Mouse (Mus musculus): Measurements from ENCODE around the gene Mtmr12.

- TF ChIP-seq POLR2A (IDR thresholded peaks at IDR 0.05; ENCODE audit: extremely low read depth, insufficient read depth, low read length): no peak
- no peak for TF ChIP-seq CTCF (IDR thresholded peaks at IDR 0.05; ENCODE audit: extremely low read depth, insufficient read depth, low read length)
These were observed 32.7 kb downstream of the Mtmr12 start for GRCm38 (mm10) chr15:12237539-12237938.

Measured in cortical plate, adult 2 months (tissue).